Mouse (Mus musculus): ENCODE measurements at regions not wholly inside any gene's neighbourhood (a gene's known extent, or its start where the extent isn't known, plus 50 kb on each side); places are given as distances from the start of the nearest gene placed in this dataset.

DNA sequence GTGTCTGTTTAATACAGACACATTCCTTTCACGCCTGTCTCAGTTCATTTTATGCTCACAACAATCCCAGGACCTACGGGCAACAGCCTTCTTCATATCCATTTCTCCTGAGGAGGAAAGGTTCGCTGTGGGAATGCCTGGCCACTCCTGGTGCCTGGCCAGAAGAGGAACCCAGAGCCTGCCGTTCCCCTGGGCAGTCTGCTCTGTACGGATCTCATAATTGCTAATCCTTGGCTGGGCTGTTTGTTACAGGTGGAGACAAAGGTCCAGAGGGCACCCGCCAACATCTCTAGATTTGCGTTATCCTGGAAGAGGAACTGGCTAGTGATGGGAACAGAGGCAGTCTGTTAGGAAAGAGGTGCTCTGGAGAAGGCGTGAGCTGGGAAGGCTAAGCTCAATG, 53.4 kb upstream of the Alk start:
- no peak overlapping the region for H3K4me3 ChIP-seq (ENCODE audit: low read depth, low read length)
- no peak overlapping the region for H3K27ac ChIP-seq (ENCODE audit: low read length)
- H3K4me2 ChIP-seq (replicated peaks; ENCODE audit: low read depth, low read length): no peak overlapping the region
- H3K9me3 ChIP-seq (ENCODE audit: control insufficient read depth, low read depth, low read length): no peaks in the 10 kb centered on the region
- 60% methylated on average over 8 of the region's 8 CpGs for WGBS
- H3K27me3 ChIP-seq (ENCODE audit: control insufficient read depth, insufficient read depth, low read length): no peaks in the 10 kb centered on the region
- no peak overlapping the region for H3K9ac ChIP-seq (replicated peaks; ENCODE audit: low read depth, low read length)
- no peaks in the 10 kb centered on the region for H3K36me3 ChIP-seq (ENCODE audit: control insufficient read depth, insufficient read depth, low read length)
- no peaks in the 10 kb centered on the region for H3K4me1 ChIP-seq (ENCODE audit: control insufficient read depth, insufficient read depth, low read length)
- ATAC-seq (ENCODE audit: insufficient number of reproducible peaks, insufficient read depth, low FRiP score, low read depth): no peak
